Mouse (Mus musculus) heart, postnatal 36 days (tissue): ENCODE measurements around the gene Elp6. TPM values are rescaled to one million over a fixed set of nuclear protein-coding genes. Genes with fewer than 3 reads are reported as not detected.

Source experiments
- DNase-seq, 2 experiments: peaks; one replicate each; pipeline ENCODE4 v3.0.0; 2021 to 2022
- intact Hi-C: fragments of 180-260 bp; cut with DNase I; formaldehyde crosslinking; loops from one replicate; pipeline ENCODE4 v1.15.1; 2025
- microRNA-seq, 2 experiments: library from miRNA; unstranded; fragments of <30 nt; microRNA quantifications; one replicate each; pipeline ENCODE4 v1.2.0; 2021; ENCODE audit warnings: borderline number of aligned reads in 2 of 2
- total RNA-seq, 2 experiments: library from RNA; stranded (reverse); gene quantifications; 2 replicates each; pipeline ENCODE4 v1.2.3; 2021

The Elp6 gene
- total RNA-seq, 2 experiments from 2014 or later, result 2.6 to 3.2 TPM

DNA sequence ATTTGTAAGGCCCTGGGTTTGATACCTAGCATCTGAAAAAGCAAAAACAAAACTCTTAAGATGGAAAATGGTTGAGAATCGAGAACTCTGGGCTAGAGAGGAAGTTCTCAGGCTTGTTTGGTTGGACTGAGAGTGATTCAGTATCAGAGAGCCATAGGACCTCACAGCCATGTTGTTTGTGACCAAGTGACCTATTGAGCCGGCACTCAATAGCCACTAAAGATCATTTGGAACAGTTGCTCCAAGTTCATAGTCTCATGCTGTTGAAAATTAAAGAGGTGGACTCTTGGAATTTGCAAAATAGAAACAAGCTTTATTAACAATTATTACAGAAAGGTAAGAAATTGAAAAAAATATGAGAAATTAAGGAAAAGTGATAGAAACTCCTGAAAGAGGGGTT lies 46.4 kb downstream of the Elp6 start:
- intact Hi-C loops, result no loop called here

DNA sequence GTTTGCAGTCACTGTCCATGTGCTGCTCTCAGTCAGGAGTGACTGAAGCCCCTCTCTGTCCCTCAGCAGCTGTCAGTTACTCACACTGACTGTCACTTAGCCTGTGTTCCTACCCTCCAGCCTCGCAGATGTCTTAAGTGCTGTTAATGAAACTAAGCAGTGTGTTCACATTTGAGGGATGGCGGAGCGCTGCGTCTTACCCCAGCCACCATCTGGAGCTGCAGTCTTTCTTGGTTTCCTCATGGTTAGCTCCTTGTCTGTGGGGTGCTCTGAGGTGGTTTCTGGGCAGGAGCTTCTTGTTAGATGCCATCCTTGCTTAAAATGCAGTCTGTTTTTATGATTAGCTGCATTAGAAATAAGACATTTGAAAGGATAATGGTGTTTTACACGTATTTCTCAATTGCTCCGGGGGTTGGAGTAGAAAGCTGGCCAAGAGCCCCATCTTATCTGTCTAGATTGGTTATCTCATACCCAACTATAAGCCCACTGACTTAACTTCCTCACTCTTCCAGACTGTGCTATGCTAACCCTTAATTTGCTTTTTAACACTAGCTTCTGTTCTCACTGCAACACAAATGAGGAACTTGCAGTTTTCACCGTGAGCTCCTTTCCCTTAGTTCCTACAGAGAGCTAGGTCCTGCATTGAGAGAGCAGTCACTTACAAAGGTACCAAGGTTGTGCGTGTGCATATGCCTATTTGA lies 47.1 kb downstream of the Elp6 start:
- DNase-seq, result no peak
- intact Hi-C loops, result no loop called here

More for the DNA sequence above, 46.4 kb downstream of the Elp6 start:
- no peak for DNase-seq

DNA sequence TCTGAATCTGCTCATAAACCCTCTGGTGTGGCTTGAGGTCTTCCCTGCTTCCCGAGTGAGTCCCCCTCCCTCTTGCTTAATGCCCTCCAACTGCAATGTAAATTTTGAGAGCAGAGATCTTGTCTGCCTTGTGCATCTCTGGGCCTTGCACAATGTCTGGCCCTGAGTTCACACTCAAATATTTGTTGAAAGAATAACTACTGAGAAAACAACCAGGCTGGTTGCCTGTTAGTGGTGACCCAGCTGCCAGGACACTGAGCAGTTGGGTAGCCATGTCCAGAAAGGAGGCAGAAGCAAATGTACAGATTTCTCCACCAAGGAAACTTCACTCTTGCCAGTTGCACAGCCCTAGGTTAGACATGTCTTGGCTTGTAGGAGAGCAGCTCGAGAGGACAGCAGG lies 53.4 kb downstream of the Elp6 start:
- intact Hi-C loops, result no loop called here
- no peak for DNase-seq

DNA sequence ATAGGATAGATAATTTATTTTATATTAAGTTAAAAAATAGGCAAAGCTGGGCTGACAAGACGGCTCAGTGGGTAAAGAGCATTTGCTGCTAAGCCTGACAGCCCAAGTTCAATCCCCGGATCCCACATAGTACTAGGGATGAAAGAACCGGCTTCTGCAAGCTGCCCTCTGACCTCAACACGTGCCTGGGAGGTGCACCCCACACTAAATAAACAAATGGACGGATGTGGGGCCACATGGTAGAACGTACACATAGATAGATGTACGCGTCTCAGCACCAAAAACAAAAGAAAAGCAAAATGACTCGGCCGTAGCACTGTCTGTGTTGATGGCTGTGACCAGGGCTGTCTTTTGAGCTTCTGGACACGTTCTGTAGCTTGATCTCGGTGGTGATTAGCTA lies 56.3 kb downstream of the Elp6 start:
- intact Hi-C loops, result no loop called here
- DNase-seq, result no peak

DNA sequence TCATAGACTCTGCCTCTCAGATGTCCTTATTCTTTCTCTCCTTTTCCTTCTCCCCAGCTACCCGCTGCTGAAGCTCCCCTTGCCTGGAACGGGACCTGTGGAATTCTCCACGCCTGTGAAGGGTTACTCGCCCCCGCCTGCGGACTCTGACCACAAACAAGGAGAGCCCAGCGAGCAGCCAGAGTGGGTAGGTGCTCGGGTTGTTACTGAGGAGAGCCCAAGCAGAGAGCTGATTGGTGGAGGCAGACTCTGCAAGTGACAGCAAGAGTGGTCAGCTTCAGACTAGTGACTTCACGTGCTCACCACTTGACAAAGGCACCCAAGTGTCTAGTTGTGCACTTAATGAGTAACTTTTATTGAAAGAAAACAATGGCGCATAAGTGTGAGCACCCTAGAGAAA lies 57.4 kb downstream of the Elp6 start:
- intact Hi-C loops, result no loop called here
- DNase-seq, result no peak

- intact Hi-C loops, result no loop called here
- no peak for DNase-seq
These were observed 61.8 kb downstream of the Elp6 start for GRCm38 (mm10) chr9:110366746-110367145.

DNA sequence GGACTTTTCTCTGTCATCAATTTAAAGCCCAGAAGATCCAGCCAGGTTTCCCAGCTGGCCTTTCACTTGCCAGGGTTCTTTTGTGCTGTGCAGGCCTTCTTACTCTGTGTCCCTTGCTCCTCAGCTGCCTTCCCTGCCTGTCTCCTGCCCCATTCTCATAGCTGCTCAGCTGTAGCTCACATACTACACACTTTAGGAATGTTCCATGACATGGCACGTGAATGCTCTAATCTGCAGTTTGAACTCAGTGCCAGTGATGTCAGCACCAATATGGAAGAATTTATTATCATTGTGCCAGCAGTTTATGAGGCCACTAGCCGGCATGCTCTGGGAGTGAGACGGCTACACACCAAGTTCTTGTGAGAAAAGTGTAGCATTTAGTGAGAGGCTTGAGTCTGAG lies 64.9 kb downstream of the Elp6 start:
- intact Hi-C loops, result no loop called here
- no peak for DNase-seq

Small RNAs within 50 kb of the gene (microRNA-seq; reads per million reads assigned to microRNA genes)
- gene Mir6236, result 65.2 to 75.9 reads per million in 2 experiments

Other genes starting within 250 kb of the Elp6 start
- gene Smarcc1, start 187.5 kb upstream of the Elp6 start, total RNA-seq, result 10 to 100 TPM; 23.4 to 27.4 TPM
- 10 to 100 TPM; 57.4 to 60.2 TPM for gene Dhx30, start 187.3 kb upstream of the Elp6 start, total RNA-seq
- under 1 TPM; 0.14 to 0.25 TPM for gene Cspg5, start 61.4 kb upstream of the Elp6 start, total RNA-seq
- 10 to 100 TPM; 29.6 to 32.0 TPM for gene Scap, start 28.1 kb downstream of the Elp6 start, total RNA-seq
- 10 to 100 TPM; 13.9 to 14.3 TPM for gene Ptpn23, start 103.0 kb downstream of the Elp6 start, total RNA-seq
- gene Ngp, start 114.6 kb downstream of the Elp6 start, total RNA-seq, result under 1 TPM; 0.42 to 0.49 TPM
- gene Klhl18, start 171.5 kb downstream of the Elp6 start, total RNA-seq, result 10 to 100 TPM; 11.8 to 12.8 TPM
- gene Kif9, start 171.8 kb downstream of the Elp6 start, total RNA-seq, result under 1 TPM; 0.24 to 0.36 TPM
- gene Setd2, start 227.4 kb downstream of the Elp6 start, total RNA-seq, result 10 to 100 TPM; 43.3 to 44.3 TPM